Mouse (Mus musculus) right cerebral cortex, adult 2 months (tissue): Measurements from ENCODE around the gene Sox5.

ENCODE experiments used
- DNase-seq, 2 experiments: peaks; one replicate each; pipeline ENCODE4 v3.0.0; 2021 to 2022; ENCODE audit warnings: low spot score in 2 of 2

Gene Sox5

DNA sequence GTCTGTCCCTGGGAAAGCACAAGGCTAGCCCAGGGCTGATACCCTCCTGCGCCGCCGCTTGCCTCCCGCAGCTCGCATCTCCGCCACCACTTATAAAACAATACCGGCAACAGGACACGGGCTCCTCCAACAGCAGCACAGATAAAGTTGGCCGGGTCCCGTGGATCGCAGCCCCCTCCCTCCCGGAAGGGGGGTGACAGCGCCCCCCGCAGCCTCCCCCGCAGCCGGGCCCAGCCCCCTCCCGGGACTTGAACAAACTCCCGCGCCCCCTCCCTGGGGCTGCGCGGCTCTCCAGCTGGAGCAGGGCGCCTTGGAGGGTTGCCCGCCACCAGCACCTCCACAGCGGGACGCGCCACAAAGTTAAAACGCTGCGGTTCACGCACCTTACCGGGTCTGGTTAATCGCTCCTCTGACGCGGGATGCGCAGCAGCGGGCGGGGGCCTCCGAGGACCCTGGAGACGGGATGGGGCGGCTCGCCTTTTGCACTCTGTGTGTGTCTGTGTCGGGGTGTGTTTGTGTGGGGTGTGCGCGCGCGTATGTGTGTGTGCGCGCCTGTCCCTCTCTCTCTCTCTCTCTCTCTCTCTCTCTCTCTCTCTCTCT, at the start of gene Sox5:
TSS of gene Sox5 (minus strand) at position 547 of the 600 bp plus-strand sequence.
- DNase-seq = peak; percentile 43 to 68

DNA sequence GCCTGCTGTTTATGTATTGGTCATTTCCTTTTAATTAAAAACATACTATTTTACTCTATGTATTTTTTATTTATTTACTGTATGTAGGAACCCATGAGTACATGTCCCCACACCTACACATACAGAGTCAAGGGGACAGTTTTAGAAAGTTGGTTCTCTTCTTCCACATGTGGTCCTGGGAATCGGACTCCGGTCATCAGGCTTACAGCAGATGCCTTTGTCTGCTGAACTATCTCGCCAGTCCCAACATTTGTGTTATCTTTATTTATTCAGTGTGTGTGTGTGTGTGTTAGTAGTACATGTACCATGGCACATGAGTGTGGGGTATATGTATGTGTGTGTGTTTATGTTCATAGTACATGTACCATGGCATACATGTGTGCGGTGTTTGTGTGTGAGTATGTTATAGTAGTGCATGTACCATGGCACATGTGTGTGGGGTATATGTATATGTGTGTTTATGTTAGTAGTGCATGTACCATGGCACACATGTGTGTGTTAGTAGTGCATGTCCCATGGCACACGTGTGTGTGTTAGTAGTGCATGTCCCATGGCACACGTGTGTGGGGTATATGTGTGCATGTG, 43.3 kb upstream of the Sox5 start:
- DNase-seq = no peak

DNA sequence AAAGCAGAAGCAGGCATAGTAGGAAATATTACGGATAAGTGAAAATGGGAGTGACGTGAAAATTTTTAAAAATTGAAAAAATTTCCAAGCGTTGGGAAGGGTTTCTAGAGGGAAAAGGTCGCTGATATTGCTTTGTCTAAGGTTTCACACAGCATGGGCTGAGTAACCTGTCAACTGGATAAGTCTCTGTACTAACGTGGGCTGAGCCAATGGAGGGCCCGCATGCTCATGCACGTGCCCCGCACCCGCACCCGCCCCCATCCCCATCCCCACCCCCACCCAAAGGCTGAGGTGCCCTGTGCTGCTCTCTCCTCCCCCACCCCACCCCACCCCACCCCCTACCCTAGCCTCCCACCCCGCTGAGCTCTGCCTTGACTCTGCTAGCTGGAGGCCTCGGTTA, 42.4 kb upstream of the Sox5 start:
- no peak for DNase-seq

DNA sequence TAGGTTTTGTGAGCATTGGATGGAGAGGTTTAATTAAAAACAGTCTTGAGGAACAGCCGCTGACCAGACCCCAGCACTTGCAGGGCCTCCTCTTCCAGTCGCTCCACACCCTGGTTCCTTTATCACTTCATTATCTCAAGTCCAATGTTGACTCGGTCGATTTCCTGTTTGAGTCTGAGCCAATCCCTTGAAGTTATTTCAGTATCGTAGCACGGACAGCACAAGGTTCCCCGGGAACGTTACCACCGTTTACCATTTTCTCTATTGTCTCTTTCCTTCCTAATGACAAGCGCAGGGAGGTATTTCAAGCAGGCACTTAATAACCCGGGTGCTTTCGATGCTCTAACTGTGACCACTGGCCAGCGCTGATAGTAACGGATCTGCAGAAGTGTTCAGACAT, 40.8 kb upstream of the Sox5 start:
- DNase-seq = no peak

DNA sequence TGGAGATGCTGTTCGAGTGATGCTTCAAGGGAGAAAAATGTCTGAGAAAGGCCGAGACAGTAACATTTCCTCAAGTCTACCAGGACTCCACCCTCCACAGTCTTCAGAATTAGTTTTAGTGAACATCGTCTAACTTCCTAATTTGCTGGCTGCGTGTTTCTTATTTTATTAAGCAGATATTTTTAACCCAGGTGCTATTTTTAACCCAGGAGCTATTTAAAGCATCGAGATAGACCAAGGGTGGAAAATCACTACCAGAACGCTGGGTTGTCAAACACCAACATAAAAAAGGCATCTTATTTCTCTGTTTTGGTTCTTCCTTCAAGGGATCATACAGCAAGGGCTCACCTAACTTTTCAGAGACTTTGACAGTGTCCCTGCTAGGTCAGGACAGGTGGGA, 39.2 kb upstream of the Sox5 start:
- no peak for DNase-seq

DNA sequence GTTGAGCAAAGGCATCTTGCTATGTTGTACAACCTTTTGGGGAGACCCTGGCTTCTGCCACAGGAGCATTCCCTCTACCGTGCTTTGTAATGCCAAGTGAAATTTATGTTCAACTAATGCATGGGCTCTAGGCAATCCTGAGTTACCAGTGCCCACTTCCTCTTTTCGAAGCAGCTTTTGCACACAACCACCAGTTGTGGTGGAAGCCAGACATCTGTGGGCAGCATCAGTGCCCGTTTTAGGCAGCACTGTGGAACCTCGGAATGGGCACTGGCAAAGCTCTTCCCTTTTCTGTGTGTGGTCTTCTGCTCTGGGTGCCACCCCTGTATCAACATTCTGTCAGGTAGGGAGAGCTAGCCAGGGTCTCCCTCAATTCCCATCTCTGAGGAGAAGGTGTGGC, 36.2 kb upstream of the Sox5 start:
- DNase-seq = no peak

DNA sequence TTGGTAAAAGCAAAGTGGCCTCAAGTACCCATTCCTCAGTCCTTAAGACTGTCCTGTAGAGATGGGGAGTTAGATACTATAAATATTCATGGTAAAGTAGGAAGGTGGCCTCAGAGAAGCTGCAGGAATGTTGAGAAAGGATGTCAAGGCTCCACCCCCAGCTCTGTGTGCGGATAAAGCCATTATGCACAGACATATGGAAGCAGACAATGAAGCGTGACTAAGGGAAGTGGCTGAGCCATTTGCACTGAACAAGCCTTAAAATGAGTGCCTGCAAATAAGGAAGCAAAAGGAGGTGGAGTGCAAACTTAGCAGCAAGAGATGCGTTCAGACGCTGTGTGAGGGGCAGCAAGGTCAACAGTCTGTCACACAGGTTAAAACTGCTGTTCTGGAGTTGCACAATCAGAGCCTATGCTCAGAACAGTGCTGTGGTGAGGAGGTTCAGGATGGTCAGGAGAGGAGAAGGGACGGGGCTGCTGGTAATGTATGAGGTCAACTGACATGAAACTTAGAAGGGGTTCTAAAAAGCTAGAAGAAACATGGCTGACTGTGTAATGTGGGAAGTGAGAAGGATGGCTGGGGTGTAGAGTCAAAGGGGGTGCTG, 35.7 kb upstream of the Sox5 start:
- DNase-seq = peak; percentile 6 to 42

DNA sequence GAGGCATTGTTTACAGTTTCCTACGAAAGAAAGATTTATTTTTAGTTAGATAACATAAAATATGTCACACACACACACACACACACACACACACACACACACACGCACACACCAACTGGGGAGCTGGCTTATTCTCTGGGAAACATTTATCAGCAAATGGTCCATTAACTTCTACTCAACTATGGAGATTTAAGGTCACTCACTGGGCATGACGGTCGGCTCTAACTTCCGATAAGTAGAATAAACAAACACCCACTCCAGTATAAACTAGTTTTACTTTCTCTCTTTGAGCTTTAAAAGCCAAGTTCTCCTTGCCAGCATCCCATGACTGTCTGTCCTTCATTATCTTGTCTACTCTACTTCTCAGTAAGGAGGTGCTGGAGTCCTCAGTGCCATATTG, 33.8 kb upstream of the Sox5 start:
- DNase-seq = no peak

DNA sequence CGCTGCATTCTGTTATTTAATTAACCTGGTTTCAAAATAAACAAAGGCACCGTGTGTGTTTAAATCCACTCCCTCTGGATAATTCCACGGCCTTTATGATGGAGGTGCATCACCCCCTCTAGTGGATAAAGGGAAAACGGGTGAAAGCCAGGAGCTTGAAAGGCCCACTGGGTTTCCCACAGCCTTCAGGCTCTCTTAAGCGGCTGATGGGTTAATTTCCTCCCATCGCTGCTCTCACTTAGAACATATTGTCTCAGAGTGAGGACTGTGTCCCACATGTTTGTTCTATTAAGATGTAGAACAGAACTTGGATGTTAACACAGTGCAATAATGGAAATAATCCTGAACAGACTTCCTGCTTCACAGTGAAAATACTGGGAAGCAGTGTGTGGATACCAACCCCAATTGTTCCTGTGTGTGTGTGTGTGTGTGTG, 33.2 kb upstream of the Sox5 start:
- DNase-seq = peak; percentile 69 to 75

DNA sequence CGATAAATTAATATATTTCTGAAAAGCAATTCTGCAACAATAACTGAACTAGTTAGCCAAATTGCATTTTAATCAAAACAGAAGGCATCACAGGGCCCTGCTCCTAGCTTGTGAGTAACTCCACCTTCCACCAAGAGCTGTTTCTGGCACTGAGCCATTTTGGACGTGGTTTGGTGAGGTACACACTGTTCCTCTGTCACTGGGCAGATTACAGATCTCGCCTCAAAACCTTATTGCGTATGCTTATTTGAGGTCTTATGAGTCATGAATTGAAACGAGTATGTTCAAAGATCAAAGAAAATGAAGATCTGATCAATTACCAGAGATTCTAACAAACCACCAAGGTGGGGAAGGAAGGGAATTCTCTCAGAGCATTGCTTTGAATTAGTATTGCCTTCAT, 22.5 kb upstream of the Sox5 start:
- DNase-seq = no peak

DNA sequence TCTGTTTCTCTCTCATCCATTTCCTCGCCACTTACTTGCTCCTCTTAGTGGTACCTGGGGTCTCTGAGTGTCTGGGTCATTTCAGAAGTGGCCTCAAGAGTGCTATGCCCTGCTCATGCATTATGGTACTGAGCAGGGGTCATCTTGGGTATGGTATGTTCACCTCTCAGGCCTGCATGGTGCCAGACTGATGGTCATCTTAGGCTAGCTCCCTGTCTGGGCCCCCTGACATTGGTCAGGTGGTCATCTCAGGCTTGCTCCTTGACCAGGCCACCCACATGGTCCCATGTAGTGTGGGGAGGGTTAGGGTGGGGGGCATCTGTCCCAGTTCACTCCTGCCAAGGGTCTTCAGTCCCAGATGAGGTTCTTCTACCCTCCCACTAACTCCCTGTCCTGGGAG, 21.3 kb upstream of the Sox5 start:
- DNase-seq = no peak

DNA sequence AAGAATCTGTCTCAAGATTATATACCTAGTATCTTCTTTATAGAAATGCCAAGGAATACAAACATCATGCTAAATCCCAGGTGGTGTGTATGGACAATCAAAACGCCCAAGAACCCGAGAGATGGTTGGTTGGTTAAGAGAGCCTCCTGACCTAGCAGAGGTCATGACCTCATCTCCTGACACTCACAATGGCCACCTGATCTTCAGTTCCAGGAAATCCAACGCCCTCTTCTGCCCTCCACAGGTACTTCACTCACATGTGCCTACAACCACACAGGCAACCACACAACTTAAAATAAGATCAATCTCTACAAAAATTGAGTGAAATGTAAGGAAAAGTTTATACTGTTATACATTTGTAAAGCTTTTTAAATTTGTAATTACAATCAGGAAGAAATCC, 12.6 kb upstream of the Sox5 start:
- DNase-seq = no peak

DNA sequence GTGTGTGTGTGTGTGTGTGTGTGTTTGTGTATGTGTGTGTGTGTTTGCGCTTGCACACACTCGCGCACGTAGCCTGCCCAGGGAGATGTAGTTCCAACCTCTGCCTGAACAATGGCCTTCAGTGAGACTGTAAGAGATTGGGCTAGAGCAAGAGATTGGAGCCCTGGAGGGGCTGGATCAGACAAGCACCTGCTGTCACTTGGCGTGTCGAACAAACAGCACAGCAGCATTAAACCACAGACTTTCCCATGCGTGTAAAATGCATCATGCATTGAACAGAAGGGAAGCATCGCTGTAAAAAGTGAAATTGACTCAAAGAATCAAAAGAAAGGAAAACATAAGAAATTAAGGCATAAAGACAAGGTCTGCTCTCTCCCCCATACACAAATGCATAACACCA, 11.1 kb upstream of the Sox5 start:
- no peak for DNase-seq

DNA sequence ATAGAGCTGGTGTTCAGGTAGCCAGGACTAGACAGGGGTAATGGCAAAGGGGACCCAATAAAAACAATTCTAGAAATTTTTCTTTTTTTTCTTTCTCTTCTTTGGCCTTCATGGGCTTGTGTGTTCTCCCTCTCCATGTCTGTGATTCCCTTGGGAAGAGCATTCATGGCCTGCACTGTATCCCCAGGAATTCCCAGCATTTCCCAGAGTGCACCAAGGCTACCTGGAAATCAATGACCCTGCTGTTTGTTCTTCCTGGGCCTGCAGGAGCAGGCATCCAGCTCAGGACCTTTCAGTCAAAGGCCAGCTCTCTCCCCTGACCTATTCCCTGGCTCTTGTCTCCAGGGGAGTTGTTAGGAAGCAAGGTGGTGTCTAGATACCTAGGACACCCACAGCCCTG, 1.5 kb upstream of the Sox5 start:
- no peak for DNase-seq

DNA sequence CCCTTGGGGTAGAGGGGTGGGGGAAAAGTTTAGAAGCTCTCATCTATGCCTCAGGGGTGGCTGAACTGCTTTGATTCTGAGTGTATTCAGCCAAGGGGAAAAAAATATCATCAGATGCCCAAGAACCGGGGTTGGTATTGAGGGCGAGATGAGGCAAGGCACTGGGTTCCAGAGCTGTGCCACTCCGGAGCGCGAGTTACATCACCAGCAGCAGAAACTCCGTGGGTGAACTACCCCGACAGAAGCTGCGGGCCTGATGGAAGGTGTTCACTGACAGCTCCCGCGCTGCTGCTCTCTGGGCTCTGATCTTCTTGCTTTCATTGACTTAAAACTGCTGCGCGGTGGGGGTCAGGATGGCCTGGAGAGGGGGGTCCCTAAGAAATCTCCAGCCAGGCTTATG, 1.1 kb upstream of the Sox5 start:
- DNase-seq = peak; percentile 50 to 54

DNA sequence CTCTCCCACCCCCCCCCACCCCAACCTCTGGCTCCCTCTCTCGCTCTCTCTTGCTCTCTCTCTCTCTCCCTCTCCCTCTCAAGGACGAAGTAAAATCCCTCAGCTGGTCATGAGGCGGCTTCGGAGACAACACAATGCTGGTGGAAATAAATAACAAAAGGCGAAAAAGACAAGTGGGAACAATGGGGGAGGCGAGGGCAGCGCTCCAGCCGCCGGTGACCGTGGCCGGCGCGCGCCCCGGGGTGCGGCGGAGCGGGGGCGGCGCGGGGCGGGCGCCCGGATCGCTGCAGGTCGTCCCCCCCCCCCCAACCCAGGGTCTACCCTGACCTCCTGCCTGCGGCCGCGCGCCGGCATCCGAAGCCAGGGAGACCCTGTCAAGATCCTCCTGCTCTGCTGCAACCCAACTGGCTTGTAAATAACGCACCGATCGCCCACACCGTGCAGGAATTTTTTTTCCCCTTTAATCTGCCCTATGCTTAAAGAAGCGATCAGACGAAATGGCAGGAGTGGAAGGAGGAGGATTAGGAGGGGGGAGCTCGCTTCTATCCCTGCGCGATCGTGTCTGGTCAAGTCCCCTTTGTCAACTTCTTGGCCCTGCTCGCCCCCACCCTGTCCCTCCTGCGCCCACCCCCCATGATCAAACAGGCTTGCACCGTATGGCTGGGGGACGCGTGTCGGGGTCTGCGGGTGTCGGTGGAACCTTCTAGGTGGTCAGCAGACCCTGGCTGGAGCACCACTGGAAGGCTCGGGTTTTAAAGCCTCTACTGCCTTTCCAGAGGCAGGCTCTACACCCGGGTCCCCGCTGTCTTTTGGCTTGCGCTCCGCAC, 467 bp upstream of the Sox5 start:
- DNase-seq = peak in 1 of 2 experiments; percentile 22

DNA sequence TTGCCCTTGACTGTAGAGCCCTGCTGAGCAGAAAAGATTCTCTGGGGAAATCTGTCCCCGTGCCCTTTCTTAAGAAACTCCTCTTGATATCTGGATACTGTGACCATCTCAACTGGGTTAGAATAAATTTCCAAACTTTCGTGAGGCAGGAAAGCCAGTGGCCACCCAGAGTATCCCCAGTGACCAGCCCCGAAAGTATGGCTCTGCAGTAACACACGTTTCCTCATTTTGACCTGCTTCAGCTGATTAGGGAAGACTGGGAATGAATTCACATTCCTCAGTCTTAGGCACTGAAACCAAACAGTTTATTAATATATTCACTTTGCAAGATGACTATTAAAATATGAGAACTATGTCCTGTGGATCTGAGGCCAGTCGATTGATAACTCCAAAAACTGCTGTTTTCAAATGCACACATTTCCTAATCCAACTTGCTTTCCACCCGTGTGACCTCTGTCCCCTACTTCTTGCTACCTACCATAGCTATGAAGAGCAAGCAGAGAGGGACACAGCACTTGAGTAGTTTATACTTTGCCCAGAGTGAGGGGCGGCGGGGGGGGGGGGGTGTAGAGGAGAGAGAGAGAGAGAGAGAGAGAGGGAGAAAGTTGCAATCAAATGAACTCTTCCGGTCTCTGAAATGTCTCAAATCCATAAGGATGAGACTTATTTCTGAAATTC, 1.0 kb downstream of the Sox5 start:
- no peak for DNase-seq

DNA sequence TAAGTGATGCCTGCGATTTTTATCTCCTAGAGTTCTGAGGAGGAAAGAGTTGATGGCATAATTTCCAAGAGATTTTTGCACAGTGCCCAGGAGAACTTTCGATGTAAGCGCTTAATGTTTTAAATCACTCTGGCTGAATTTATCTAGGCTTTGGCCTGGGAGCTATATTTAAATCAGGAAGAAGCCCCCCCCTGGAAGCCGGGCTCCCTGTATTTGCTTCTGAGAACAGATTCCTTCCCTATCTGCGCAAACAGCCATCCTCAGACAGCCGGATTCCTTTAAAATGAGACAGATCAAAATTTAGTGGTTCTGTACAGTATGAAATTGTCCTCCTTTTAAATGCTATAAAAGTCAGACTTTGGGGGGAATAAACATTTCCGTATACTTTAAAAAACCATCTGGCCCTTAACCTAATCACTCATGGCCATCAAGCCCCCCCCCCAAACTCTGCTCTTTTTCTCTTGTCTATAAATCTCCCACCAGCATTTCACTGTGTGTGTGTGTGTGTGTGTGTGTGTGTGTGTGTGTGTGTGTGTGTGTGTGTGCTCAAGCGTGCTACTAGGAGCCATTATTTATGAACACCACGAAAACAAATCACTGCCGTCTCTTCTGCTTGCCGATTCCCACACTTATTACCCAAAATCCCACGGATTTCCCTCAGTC, 1.7 kb downstream of the Sox5 start:
- DNase-seq = no peak

DNA sequence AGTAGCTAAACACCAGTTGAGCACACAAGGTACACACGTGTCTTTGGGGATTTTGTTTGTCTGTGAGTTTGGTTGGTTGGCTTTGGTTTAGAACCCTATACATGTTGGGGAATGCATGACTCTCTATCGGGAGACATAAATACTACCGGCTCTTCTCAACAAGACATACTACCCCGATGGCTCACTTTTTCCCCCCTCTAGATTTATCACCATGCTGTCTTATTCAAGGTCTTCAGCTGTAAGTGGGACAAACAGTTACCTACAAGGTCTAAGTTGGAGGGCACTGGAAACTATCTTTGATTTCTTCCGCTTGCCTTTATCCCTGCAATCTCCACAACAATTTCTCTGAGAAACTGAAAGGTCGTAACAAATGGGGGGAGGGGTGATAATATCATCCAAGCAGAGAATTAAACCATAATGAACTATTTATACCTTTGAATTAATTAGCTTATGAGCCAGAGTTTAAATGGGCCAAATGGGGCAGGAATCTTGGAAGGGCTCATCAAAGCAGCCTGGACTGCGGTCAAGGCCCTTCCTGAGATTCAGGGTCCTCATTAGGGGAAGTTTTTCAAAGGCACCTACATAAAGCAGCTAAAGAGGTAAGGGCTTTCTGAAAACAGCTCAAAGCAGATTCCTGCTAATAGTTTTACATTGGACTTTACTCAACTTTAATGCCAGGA, 4.3 kb downstream of the Sox5 start:
- DNase-seq = no peak

DNA sequence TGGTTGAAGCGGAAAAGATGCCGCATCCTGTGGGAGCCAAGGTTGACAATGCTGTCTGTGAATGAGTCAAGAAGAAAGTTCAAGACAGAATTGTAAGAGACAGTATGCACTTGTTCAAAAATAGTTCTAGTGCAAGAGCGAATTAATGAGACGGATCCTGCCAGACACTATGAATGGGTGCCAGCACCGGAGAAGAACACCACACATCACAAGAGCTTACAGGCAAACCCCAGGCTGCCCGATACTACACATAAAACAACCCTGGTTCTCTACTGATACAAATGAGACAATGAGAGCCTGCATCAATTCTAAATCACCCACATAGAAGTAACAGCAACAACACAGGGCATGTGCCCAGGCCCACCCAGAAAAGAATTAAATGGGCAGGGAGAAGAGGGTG, 8.0 kb downstream of the Sox5 start:
- no peak for DNase-seq

DNA sequence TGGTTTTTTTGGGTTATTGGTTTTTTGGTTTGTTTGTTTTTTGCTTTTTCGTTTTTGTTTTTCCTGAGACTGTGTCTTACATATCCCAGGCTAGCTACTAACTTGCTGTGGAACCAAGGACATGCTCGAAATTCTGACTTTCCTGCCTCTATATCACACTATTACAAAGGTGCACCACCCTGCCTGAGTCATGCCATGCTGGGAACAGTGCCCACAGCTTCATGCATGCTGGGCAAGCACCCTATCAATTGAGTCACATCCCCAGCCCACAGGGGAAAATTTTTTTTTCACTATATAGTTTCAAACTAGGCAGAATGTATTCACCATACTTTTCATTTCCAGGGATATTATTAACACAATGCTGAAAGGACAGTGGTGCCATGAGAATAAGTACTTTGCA, 8.8 kb downstream of the Sox5 start:
- peak in 1 of 2 experiments; percentile 25 for DNase-seq
